Mouse (Mus musculus) left cerebral cortex, adult 18-20 months (tissue): Measurements from ENCODE around the gene Capns1. TPM values are rescaled to one million over a fixed set of nuclear protein-coding genes. Genes with fewer than 3 reads are reported as not detected.
"Not testable (repeated sequence)": the region's sequence is repeated elsewhere in the genome, so short reads cannot be mapped to it uniquely, and the experiment has no call there.

ENCODE experiments used
- DNase-seq, 2 experiments: peaks; one replicate each; pipeline ENCODE4 v3.0.0; 2021 to 2022; ENCODE audit warnings: low spot score in 2 of 2, mixed read lengths in 1 of 2
- total RNA-seq, 2 experiments: library from RNA; stranded (reverse); gene quantifications; 2 replicates each; pipeline ENCODE4 v1.2.3; 2021

Gene Capns1
- total RNA-seq, 2 experiments from 2014 or later: 174 to 176 TPM

- DNase-seq: no peak
Measured at GRCm38 (mm10) chr7:30204380-30204779, 5.8 kb upstream of the Capns1 start.

GRCm38 (mm10) chr7:30202895-30203690 lies 4.5 kb upstream of the Capns1 start:
- DNase-seq: no peak

- not testable (repeated sequence) for DNase-seq
Measured at GRCm38 (mm10) chr7:30200661-30201060, 2.0 kb upstream of the Capns1 start.

- no peak for DNase-seq
Measured at GRCm38 (mm10) chr7:30200200-30200599, 1.6 kb upstream of the Capns1 start.

GRCm38 (mm10) chr7:30199498-30200139 lies 1.0 kb upstream of the Capns1 start:
- no peak for DNase-seq

GRCm38 (mm10) chr7:30197592-30198129 lies 950 bp downstream of the Capns1 start:
- DNase-seq: no peak

- DNase-seq: no peak
Measured at GRCm38 (mm10) chr7:30196171-30196570, 2.4 kb downstream of the Capns1 start.

GRCm38 (mm10) chr7:30195461-30195860 lies 3.1 kb downstream of the Capns1 start:
- no peak for DNase-seq

GRCm38 (mm10) chr7:30194884-30195283 lies 3.7 kb downstream of the Capns1 start:
- DNase-seq: peak; percentile 97

GRCm38 (mm10) chr7:30194101-30194831 lies 4.3 kb downstream of the Capns1 start:
- peak; percentile 35 to 37 for DNase-seq

- DNase-seq: peak; percentile 57 to 62
Measured at GRCm38 (mm10) chr7:30193581-30194100, 5.0 kb downstream of the Capns1 start.

GRCm38 (mm10) chr7:30193013-30193412 lies 5.6 kb downstream of the Capns1 start:
- DNase-seq: no peak

GRCm38 (mm10) chr7:30192088-30192487 lies 6.5 kb downstream of the Capns1 start:
- no peak for DNase-seq

GRCm38 (mm10) chr7:30189116-30189491 lies 9.5 kb downstream of the Capns1 start:
- no peak for DNase-seq

- no peak for DNase-seq
Measured at GRCm38 (mm10) chr7:30188344-30189115, 10.1 kb downstream of the Capns1 start.

- no peak for DNase-seq
Measured at GRCm38 (mm10) chr7:30184641-30185348, 13.8 kb downstream of the Capns1 start.

GRCm38 (mm10) chr7:30183879-30184289 lies 14.7 kb downstream of the Capns1 start, which contains the start of gene Cox7a1:
Gene Cox7a1 (plus strand): TSS chr7:30184144.
- peak; percentile 47 to 51 for DNase-seq

- not testable (repeated sequence) for DNase-seq
Measured at GRCm38 (mm10) chr7:30183189-30183588, 15.4 kb downstream of the Capns1 start.

- not testable (repeated sequence) for DNase-seq
Measured at GRCm38 (mm10) chr7:30181929-30182328, 16.7 kb downstream of the Capns1 start.

- peak; percentile 71 to 75 for DNase-seq
Measured at GRCm38 (mm10) chr7:30181308-30181707, 17.3 kb downstream of the Capns1 start.
